Mouse (Mus musculus) T-helper 17 cell (primary cell): Measurements from ENCODE around the gene Letmd1.
"Not testable (repeated sequence)": the region's sequence is repeated elsewhere in the genome, so short reads cannot be mapped to it uniquely, and the experiment has no call there.

Experiments used
- in situ Hi-C, 2 experiments: fragments of 300-600 bp; cut with MboI, MseI; formaldehyde crosslinking; loops; 1 replicate in 1 of 2; 2 replicates in 1 of 2; pipeline ENCODE4 v1.15.1; 2025; ENCODE audit warnings: high pct_unique_total_duplicates in 2 of 2

Gene Letmd1

DNA sequence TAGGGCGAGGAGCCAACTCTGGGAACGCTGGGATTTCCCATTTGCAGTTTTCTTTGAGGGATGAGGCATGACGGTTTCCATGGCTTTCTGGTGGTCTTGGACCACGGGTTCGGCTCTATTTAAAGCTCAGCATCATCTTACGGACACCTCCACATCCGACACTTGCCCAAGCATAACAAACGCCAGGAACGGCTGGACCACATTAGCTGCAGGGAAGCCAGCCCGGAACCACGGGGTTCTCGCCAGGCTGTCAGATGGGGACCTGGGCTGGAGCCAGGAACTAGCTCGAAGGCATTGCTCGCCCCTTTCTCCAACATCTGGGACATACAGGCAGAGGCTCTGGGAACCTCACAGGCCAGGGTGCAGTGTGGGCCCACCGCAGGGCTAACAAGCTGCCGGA lies 17.6 kb upstream of the Letmd1 start:
- in situ Hi-C loops: loop anchor here in 1 of 2 experiments (5.0 kb wide), 1 partner anchor 124 kb away; no protein-coding TSS in a partner anchor

DNA sequence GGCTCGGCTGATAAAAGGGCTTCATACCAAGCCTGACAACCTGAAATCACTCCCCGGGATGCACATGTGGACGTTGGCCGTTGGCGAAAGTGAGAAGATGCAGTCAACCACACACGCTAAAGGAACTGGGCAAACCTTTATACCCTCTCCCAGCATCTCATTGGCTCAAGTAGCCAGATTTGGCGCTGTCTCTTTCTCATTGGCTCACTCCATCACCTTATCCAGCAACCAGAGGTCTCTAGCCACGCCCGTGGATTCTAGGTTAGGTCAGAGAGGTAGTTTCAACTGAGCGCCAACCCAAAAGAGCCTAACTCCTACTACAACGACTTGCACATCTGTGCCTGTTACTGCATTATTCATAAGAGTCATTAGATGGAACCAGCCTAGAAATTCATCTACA lies 16.3 kb upstream of the Letmd1 start:
- in situ Hi-C loops: loop anchor here in 1 of 2 experiments (5.0 kb wide), 1 partner anchor 125 kb away; no protein-coding TSS in a partner anchor

DNA sequence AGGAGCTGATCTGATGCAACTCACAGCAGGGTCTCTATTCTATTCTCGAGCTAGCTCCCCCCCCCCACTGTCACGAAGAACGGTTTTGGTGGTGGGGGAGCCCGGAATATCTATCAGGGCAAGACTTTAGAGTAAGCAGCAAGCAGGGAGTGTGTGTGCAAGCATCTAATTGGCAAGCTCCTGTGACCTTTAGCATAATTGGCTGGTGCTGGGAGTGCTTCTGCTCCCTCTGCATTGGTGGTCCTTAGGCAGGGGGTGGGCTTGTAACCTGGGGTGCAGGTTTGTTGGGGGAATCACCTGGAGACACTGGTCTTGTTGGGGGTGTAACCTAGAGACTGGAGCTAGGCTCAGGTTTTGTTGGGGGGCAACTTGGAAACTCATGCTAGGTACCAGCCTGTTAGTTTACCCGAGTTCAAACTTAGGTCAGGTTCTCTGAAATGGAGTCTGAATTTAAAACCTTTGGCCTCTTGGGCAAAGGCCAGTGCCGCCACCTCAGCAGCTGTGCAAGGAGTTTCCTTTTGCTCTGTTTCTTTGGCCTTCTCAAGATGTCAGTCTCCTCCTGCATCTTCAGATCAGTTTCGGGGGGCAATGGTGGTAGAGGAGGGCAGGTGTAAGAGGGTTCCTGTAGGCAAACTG lies 12.3 kb upstream of the Letmd1 start:
- in situ Hi-C loops: no loop called here

DNA sequence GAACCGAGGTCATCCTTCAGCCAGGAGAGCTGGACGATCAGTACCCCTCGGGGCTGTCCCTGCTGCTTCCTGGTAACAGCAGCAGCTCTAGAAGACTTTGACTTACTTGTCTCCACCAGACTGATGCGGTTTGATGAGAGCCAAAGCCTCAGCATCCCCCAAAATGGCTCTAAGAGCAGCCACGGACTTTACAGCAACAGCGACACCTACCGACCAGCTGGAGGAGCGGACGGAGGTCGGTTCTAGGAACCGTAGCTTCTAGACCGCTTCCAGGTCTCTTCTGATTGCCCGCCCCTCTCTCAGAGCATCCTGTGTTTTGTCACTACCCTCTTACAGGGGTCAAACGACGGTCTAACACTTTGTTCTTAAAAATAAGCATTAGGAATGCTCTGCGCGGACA lies 11.5 kb upstream of the Letmd1 start:
- in situ Hi-C loops: no loop called here

DNA sequence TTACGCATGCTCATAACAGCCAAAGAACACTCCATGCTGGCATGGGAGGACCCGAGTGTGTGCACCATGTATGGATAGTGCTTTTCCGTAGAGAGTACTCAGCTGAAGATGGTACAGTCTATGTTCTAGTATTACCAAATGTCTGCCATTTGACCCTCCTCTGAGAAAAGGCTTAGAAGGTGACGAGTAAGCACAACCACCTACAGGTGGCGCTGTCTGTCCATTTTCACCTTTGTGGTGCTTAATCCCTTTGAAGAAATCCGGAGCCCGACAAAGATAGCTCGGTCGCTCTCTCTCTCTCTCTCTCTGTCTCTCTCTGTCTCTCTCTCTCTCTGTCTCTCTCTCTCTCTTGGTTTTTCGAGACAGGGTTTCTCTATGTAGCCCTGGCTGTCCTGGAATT lies 10.8 kb upstream of the Letmd1 start:
- in situ Hi-C loops: no loop called here

DNA sequence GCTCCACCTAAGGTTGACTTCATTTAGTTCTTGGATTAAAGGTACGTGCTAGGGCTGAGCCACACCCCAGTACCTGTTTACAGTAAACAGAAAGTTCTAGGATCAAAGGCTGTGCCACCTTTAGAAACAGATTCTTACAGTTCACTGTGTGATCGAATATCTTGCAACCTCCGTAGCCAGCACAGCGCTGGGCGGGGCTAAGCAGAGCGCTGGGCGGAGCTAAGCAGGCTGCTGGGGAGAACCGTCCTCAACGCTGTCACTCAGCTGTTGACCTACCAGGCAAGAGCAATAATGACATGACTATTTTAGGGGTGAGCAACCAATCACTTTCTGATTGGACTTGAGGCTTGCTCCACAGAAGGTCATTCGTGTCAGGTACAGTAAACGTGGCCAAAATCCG lies 7.9 kb upstream of the Letmd1 start:
- in situ Hi-C loops: no loop called here

DNA sequence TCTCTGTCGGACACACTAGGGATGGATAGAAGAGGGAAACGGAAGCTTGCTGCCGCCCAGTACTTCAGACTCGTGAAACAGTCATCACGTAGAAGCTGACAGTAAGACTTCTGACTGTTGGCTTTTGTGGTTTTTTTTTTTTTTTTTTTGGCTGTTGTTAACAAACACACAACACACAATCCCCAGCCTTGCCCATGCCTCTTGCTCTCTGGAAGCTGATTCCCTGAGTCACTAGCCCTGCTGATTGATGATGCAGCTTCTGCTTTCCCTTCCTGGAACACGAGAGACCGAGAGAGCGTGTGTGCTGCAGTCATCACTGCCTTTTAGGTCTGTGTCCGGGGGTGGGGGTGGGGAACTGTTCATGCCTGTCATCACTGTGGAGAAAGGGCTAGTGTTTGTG lies 7.2 kb upstream of the Letmd1 start:
- in situ Hi-C loops: no loop called here

DNA sequence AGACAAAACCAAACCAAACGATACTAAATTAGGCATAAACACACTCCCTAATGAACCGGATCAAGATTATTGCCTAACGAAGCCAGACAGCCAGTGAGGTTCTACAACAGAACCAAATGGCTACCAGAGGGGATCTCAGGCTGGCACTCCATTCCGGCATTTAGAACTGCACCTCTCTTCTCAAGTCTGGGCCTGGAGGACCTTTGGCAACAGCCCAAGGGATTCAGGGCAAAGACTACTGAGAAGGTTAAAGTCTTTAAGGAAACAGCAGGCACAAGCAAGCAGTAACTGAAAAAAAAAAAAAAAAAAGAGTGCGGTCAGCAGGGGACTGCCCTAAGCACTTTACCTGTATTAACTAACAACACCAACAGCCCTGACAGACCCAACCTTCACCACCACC lies 6.7 kb upstream of the Letmd1 start:
- in situ Hi-C loops: no loop called here

DNA sequence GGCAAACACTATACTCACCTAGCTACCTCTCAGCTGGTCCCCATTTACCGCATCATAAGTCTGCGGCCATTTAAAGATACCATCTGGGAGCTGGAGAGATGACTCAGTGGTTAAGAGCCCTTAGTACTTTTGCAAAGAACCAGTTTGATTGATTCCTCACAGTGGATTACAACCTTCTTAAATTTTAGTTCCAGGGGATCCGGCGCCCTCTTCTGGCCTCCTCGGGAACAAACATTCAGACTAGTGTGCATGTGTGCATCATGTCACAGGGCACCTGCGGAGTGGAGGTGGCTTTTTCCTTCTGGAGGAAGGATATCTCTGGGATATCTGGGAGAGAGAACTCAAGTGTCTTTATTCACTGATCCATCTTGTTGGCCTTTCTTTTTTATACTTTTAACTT lies 5.1 kb upstream of the Letmd1 start:
- in situ Hi-C loops: no loop called here

DNA sequence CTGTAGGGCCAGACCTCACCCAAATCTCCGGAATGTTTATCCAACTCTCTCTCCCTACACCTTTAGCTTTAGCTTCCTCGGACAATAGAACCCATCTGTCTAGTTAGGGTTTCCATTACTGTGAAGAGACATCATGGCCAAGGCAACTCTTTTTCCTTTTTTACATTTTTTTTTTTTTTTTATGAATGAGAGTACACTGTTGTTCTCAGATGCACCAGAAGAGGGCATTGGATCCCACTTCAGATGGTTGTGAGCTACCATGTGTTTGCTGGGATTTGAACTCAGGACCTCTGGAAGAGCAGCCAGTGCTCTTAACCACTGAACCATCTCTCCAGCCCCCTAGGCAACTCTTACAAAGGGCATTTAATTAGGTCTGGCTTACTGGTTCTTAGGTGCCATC lies 3.4 kb upstream of the Letmd1 start:
- in situ Hi-C loops: no loop called here

DNA sequence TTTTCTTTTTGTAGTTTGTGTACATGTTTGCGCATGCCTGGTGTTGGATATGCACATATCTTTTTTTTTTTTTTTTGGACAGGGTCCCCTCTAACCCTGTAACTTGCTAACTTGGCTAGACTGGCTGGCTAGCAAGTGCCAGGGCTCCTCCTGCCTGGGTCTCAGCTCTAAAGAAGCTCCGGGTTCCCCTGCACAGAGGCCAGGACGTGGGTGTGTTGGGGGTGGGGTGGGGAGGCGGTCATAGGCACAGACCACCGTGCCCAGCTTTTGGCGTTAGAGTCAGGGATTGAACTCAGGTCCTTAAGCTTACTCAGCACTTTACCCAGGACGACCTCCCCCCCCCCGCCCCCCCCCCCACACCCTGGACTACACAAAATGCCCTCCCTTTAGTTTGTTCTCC lies 1.1 kb upstream of the Letmd1 start:
- in situ Hi-C loops: no loop called here

DNA sequence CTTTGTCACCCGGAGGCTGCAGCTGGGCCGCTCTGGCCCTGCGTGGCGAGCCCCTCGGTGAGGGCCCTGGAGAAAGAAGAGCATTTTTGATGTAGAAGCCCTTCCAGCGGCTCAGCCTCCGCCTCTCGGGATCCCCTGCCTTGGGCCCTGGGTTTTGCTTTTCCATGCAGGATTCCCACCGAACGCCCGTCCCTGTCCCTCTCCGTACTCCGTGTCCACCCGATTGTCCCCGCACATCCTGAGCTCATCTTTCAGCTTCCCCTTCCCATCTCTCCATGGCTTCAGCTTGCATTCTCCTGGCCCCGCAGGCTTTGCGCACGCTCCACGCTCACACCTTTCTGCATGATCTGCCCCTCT lies 344 bp downstream of the Letmd1 start:
- in situ Hi-C loops: no loop called here

DNA sequence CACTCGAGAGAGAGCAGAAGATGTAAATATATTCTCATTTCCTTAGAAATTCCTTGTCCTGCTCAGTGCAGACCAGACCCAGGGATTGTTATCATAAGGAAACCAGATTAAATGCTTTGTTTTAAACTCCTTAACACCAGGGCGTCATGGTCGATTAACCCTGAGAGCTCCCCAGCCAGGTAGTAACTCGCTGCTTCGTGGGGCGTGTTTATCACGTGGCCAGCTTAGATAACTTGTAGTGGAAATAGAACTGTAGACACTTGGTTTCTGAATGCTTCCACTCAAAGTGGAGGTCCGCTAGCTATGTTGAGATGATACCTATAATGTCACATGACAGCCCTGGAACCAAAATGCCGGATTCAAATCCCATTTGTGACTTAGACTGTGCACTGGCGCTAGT lies 1.2 kb downstream of the Letmd1 start:
- in situ Hi-C loops: no loop called here

DNA sequence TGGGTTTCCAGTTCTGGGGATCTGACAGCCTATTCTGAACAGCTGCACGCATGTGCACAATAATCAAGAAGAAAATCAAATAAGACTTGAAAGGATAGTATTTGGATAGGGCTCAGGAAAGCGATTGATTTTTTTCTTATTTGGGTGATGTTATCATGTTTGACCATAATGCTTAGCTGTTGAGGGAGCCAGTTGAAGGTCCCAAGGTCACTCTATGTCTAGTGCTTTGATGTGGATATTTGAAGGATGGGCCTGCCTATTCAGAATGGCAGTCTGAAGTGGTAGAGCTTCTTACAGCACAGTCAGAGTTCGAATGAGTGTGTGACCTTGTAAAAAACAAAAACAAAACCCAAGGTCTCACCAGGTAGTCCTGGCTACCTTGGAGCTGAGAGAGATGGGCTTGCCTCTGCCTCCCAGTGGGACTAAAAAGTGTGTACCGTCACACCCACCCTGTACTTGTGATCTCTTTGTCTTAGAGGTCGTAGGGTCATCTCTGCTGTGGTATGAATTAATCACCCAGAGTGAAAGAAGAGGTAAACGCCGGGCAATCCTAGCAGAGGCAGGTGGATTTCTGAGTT lies 5.2 kb downstream of the Letmd1 start:
- in situ Hi-C loops: no loop called here

DNA sequence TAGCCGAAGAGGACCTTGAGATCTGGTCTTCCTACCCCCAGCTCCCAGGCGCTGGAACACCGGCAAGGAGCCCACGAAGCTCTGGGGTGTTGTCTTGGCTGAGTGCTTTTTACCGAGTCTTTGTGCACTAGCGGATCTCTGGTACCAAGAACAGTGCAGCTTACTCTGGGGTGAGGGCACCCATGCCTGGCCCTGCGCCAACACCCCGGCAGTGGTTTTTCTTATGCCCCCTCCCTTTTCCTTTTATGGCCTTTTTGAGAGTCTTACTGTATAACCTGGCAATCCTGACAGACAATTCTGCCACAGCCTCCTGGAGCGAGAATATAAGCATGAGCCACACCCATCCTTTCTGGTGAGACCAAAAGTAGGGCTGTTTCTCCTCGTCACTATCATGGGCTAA lies 9.5 kb downstream of the Letmd1 start:
- in situ Hi-C loops: no loop called here

DNA sequence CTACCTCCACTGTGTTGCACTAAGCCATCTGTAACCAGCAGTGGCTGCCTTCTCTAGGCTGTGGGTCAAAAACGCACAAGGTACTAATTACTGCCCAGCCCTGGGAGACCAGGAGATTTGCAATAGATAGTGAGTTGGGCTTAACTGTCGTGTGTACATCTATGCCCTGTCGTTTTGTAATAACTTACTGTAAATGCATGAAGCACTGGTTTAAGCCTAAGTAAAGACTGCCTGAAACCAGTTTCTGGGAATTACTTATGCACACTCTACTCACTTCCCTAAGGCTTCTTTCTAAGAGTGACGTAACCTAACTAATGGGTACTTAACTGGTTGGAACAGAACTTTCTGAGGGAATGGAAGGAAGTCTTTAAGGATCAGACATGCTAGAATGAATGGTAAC lies 10.1 kb downstream of the Letmd1 start:
- in situ Hi-C loops: no loop called here

DNA sequence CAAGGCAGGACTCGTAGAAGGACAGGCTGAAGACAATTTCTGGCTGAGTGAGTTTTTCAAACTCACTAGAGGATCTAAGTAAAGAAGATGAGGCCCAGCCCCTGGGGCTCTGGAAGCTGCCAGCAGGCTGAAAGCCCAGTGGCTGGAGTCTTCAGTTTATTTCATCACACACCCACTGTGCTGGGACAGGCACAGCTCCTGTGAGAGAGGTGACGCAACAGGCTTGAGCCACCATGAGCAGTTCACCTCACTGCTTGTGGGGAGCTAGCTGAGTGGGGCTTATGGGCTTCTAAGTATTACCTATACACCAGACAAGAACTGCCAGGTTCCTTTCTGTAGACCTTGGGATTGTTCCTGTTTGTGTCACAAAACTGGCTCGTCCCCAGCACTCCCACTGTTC lies 16.8 kb downstream of the Letmd1 start:
- in situ Hi-C loops: no loop called here

DNA sequence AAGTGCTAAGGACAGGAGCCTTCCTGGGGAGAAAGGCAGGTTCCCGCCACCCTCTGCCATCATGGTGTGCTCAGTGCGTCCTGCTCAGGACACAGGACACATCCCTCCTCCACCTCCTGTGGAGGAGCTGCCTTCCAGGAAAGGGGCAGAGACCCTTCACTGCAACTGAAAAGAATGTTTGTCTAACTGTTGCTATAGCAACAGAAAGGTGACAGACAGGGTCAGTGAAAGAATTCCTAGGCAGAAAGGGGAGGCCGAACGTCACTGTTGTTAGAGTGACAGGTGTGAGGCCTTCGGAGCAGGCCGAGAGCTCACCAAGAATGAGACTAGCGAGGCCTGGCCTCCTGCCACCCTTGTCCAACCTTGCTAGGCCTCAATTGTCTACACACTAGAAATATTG lies 17.6 kb downstream of the Letmd1 start:
- in situ Hi-C loops: no loop called here

DNA sequence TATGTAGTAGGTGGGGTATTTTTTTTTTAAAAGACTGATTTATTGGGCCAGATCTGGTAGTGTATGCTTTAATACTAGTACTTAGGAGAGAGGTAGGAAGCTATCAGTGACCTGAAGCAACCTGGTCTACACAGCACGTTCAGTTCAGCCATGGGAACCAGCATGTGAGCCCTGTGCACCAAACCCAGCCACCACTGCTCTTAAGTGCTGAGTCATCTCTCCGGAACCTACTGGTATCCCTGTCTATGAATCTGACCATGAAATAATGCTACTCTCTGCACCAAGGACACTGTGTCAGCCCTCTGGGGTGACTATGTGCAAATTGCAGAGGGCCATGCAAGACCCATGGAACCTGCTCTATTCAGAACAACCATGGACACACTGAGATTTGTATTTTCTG lies 18.2 kb downstream of the Letmd1 start:
- in situ Hi-C loops: no loop called here

DNA sequence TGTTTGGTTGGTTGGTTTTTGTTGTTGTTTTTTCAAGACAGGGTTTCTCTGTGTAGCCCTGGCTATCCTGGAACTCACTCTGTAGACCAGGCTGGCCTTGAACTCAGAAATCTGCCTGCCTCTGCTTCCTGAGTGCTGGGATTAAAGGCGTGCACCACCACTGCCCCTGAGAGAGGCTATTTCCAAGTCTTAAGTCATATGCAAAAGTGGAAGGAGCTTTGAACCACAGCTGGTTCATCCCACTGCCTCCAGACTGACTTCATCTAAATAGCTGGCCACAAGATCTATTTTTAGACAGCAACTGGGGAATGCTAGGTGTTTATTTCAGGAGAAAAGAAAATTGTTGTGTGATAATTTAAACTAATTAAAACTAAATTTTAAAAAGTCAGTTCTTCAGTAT lies 19.5 kb downstream of the Letmd1 start:
- in situ Hi-C loops: not testable (repeated sequence)

DNA sequence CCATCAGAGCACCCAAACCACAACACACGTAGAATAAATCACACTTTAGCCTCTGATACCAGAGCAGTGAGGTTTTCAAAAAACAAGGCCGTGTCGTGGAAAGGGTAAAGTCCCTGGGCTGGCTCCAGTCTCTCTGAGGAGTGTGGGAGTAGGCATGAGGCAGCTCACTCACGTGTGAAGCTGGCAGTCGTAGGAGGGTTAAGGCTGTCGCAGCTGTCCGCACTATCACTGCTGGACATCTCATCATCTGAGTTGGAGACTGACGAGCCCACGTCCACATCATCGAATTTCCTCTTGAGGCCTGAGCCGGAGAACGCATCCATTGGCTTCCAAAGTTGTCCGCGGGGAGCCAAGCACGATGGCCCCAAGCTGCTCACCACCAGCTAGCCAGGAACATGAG lies 20.4 kb downstream of the Letmd1 start:
- in situ Hi-C loops: no loop called here

DNA sequence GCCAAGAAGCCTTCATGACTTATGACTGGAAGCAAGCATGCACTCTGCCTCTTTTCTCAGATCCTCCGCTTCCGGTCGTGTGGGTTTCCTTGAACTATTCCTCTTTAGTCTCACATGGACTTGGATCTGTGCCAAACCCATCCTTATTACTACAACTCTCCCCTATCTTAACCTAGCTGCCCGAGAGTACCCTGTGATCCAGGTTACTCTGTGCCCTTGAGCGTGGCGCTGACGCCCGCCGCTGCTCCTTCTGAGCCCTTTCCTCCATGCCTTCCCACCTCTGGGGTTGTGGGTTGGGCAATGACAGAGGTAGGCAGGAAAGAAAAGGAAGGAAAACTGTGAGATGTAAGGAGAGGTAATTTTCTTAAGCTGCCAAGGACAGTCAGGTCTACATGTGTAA lies 23.1 kb downstream of the Letmd1 start:
- in situ Hi-C loops: no loop called here

DNA sequence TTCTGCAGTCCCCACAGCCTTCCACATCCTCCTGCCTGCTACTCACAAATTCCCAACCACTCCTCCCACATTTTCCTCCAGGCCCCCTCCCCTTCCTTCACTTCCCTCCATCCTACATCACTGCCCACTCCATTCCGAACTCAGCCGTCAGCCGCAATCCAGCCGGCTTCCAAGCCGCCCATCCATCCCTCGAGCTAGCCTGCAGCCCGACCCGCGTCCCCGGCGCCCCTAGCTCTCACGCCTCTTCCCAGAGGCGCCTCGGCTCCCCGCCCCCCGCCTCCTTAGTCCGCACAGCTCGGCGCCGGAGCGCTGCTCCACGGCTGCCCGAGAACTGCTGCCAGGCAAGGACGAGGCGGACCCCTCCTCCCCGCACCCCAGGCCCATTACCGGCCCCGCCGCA lies 25.8 kb downstream of the Letmd1 start:
- in situ Hi-C loops: no loop called here

DNA sequence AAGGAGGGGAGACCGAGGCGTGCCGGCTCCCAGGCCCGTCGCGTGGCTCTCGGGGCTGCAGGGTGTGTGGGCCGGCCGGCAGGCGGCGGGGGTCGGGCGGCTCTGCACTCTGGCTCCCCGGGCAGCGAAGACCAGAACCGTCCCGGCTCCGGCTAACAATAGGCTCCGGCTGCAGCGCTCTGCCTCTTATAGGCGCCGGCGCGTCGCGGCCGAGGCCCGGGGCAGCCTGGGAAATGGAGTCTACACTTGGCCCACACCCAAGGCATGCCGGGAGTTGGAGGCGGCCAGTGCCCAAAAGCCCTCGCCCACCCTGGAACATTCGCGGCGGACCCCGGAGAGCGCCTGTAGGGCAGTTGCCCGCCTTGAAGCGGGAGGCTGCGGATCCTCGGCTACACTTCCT lies 26.3 kb downstream of the Letmd1 start, which contains the start of gene Csrnp2:
Gene Csrnp2 (minus strand): TSS at position 387 of the 400 bp plus-strand sequence.
- in situ Hi-C loops: no loop called here
